Mouse (Mus musculus): Measurements from ENCODE around the gene Ank2.

Gene Ank2

DNA sequence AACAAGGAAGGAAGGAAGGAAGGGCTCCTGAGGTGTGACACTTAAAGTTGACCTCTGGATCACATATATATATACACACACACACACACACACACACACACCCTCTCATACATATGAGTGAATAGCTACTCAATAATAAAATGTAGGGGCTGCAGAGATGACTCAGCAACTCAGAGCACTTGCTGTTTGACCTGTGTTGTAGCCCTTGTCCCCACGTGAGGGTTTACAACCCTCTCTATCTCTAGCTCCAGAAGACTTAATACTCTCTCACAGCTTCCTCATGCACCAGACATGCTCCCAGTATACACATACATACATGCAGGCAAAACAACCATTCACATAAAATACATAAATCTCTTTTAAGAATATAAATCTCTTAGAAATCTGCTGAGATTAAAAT is 369.4 kb downstream of the Ank2 start:
- in situ Hi-C loops (cut with MseI, MboI): no loop called here

- in situ Hi-C loops (cut with MseI, MboI): no loop called here
Observed at GRCm38 (mm10) chr3:127127611-127128010, 371.5 kb downstream of the Ank2 start.

GRCm38 (mm10) chr3:127126220-127126619 is 372.9 kb downstream of the Ank2 start:
- in situ Hi-C loops (cut with MseI, MboI): no loop called here

DNA sequence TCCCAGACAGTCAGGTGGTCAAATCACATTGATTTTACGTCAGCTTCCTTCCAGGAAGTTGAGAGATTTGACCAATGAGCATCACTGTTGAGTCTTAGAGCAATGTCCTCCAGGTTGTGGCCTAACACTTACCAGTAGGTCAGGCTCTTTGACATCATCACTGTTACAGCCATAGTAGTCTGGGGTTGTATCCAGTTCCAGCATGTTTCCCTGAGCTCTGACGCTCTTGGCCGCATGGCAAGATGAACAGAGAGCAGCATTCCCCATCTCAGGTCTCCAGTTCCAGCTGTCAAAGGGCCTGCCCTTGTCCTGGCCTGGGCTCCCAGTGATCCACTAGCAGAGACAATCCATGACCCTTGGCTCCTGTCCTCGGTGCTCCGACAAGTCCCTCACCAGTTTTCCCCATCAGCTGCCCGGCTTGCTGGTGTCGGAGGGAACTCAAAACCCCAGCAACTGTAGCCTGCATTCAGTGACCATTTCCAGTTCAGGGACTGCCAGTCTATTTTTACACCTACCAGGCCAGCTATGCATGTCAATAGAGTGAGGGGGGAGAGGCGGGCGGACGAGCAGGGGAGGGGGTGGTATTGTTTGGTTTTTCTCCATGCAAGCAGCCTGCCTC is 374.7 kb downstream of the Ank2 start:
- in situ Hi-C loops (cut with MseI, MboI): no loop called here

GRCm38 (mm10) chr3:127123376-127123775 is 375.8 kb downstream of the Ank2 start:
- in situ Hi-C loops (cut with MseI, MboI): no loop called here

DNA sequence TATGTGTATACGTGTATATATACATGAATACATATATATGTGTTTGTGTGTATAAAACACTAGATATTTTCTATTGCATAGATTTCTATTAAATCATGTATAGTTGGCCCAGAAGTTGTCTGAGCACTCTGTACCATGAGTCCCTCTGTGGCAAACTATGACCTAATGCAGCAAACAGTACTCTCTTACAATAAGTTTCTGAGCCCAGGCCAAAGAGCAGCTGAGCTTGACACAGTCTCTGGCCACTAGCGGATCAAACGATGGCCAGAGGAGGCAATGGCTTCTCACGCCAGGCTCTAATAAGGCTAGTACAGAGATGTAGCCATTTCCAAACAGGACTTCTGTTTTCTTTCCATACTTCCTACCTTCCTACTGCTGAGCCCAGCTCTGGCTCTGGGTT is 380.4 kb downstream of the Ank2 start:
- in situ Hi-C loops (cut with MseI, MboI): no loop called here

DNA sequence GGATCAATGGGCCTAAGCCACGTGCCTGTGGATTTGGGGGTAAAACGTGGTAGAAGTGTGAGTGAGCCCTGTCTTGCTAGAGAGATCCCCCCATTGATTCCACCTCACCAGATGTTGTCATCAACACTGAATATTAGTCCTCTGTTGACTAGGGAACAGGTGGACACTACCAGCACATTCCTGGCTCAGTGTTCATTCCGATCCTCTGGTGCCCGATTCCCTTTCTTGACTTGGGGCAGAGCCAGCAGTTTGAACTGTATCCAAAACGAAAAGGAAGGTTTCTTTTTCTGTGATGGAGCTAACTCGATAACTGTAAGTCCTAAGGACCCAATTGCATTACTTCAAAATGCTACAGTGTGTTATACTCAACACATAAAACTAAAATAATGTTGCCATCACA is 382.9 kb downstream of the Ank2 start:
- in situ Hi-C loops (cut with MseI, MboI): no loop called here

DNA sequence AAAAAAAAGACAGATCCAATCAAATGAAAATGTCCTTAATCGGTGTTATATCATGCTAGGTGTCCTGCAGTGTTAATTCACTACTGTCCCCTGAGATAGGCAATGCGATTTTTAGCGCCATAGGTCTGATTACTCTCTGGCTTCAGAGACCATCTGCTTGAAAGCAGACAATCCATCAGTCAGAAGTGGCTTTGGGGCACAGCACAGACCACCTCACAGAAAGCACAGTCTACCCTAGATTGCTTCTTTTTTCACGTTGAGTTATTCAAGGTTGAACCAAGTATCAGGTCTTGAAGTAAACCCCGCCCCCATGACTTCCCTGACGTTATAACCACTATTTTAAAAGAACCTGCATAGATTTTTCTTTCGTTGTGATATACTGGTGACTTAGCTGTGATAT is 385.9 kb downstream of the Ank2 start:
- in situ Hi-C loops (cut with MseI, MboI): no loop called here

DNA sequence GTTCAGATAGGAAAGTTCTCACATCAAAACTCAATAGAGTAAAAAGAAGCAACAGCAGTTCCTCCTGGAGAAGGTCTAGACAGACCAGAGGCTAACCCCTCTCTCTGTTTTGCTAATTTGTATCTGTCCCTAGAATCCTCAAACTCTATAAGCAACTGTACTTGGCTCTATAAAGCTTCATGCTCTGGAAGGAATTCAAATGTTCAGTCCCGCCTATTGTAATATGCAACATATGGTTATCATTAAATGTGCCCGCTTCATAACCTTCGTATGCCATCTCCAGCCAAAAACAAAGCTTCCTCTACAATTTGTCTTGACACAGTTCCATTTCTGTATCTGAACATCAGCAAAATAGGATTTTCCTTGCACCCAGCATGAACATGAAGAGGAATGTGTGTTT is 389.7 kb downstream of the Ank2 start:
- in situ Hi-C loops (cut with MseI, MboI): no loop called here

DNA sequence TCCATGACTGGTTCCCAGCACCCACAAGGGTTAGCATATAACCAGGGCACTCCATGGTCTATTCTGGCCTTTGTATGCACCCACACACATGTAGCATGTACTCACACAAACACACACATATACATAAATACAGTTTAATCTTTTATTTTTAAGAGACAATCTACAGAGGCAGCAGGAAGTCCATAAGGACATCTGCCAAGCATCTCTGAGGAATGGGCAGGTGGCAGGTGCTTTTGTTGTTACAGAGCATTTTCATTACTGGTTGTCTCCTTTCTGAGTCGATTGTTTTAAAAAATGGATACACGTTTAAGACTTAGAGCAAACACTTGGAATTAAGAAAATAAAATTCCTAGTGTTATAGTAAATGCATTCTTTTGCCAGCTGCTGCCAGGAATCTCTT is 390.7 kb downstream of the Ank2 start:
- in situ Hi-C loops (cut with MseI, MboI): no loop called here

DNA sequence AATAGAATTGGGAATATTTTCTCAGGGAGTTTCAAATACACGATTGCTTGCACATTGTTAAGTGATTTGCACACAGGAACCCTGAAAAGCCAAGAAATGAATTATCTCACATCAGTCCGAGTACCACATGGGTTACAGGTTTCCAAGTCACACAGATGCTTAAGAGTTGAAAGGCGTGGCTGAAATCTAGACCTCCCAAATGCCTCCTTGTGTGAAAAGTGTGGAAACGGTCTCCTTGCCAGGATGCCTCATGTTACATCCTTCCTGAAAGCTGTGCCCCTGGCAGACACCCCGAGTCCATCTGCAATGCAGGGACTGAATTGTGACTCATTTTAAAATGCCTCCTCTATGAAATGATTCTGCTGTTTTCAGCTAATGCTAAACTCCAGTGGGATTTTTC is 391.9 kb downstream of the Ank2 start:
- in situ Hi-C loops (cut with MseI, MboI): no loop called here

DNA sequence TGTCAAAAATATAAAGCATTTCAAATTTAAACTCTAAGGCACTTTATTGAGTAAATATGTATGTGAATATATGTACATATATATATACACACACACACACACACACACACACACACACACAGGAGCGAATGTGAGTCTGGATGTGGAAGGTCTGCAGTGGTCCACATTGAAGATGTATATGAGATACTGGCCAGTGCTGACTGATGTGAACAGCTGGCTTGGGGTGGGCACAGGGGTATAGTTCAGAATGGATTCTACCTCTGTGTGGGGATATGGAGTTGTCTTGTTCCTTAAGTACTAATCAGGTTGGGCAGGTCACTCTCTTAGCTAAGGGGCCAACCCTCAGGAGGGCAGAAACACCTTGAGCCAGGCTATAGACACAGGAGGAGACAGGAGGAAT is 397.8 kb downstream of the Ank2 start:
- in situ Hi-C loops (cut with MseI, MboI): no loop called here

- in situ Hi-C loops (cut with MseI, MboI): no loop called here
Observed at GRCm38 (mm10) chr3:127097745-127098144, 401.4 kb downstream of the Ank2 start.

GRCm38 (mm10) chr3:127097106-127097505 is 402.0 kb downstream of the Ank2 start:
- in situ Hi-C loops (cut with MseI, MboI): no loop called here

GRCm38 (mm10) chr3:127093631-127094030 is 405.5 kb downstream of the Ank2 start:
- in situ Hi-C loops (cut with MseI, MboI): no loop called here

GRCm38 (mm10) chr3:127087574-127087973 is 411.6 kb downstream of the Ank2 start:
- in situ Hi-C loops (cut with MseI, MboI): no loop called here

DNA sequence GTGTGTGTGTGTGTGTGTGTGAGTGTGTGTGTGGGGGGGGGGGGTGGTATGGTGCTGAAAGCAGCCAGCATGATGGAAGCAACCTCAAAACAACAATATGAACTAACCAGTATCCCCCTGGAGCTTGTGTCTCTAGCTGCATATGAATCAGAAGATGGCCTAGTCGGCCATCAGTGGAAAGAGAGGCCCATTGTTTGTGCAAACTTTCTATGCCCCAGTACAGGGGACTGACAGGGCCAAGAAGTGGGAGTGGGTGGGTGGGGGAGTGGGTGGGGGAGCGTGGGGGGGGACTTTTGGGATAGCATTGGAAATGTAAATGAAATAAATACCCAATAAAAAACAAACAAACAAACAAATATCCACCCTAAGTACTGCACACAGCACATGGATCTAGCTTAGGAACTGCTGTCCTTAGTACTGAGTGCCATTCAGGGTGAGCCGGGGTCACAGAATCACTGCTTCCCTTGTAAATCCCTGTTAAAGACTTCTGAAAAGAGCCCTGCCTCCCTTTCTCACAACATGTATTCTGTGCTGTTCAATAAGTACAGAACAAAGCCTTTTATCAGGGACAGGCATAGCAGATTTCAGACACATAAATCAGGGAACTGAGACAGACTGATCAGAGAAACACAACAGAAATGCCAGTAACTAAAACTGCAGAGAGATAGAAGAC is 412.2 kb downstream of the Ank2 start:
- in situ Hi-C loops (cut with MseI, MboI): no loop called here

DNA sequence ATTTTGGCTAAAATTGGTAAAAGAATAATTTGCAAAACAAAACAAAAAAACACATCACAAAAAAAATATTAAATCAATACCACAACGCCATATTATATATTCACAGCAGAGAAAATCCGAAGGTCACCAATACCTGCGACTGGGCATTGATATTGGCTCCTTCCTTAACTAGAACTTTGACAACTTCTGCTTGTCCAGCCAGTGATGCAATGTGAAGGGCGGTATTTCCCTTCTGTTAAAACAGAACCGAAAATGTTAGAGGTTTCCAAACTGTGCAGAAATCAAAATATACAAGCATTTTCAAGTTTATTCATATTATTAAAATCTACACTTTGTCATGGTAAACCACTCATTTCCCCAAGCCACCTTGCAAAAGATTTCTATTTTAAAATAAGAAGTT is 421.8 kb downstream of the Ank2 start:
- in situ Hi-C loops (cut with MseI, MboI): no loop called here

- in situ Hi-C loops (cut with MseI, MboI): no loop called here
Observed at GRCm38 (mm10) chr3:127075531-127076280, 423.4 kb downstream of the Ank2 start.

DNA sequence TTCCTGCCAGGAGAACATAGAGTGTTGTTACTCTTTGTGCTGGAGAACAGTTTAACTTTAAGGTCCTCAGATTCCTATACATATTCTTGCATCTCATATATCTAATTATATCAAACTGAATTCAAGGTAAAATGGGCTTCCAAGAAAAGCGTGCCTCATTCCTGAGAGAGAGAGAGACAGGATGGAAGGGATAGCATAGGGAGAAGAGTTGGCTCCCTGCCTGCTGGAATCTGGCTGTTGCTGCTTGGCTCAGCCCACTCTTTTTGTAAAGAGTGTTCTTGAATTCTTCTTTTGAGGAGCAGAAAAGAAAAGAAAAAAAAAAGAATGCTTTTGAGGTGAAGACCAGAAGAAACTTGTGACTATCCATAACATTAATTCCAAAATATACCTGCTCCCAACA is 427.7 kb downstream of the Ank2 start:
- in situ Hi-C loops (cut with MseI, MboI): no loop called here

GRCm38 (mm10) chr3:127063654-127064386 is 435.3 kb downstream of the Ank2 start:
- in situ Hi-C loops (cut with MseI, MboI): no loop called here

- in situ Hi-C loops (cut with MseI, MboI): no loop called here
Observed at GRCm38 (mm10) chr3:127059671-127060070, 439.5 kb downstream of the Ank2 start.
